Mouse (Mus musculus) MEL (cell line): ENCODE data around the gene A130010J15Rik. TPM values are rescaled to one million over a fixed set of nuclear protein-coding genes. Genes with fewer than 3 reads are reported as not detected.

ENCODE experiments used
- DNase-seq: peaks from one replicate; pipeline ENCODE4 v3.0.0; 2011; ENCODE audit warnings: low read depth, low spot score
- H3K27ac ChIP-seq: 2 replicates; pipeline ENCODE4 v1.5.1; 2012; ENCODE audit warnings: low read depth, mild to moderate bottlenecking, control low read depth, low read length, moderate library complexity; ENCODE audit not compliant: control insufficient read depth
- H3K27me3 ChIP-seq, 2 experiments: fragments of 150-350 bp in 1 of 2; sonication (generic) in 1 of 2; 2 replicates each; pipeline ENCODE4 v1.6.1; 2012; ENCODE audit warnings: low read length in 2 of 2, mild to moderate bottlenecking in 2 of 2, improper control_type of control experiment in 1 of 2, moderate library complexity in 1 of 2; ENCODE audit not compliant: insufficient read depth in 2 of 2, control insufficient read depth in 1 of 2
- H3K36me3 ChIP-seq, 2 experiments: 2 replicates each; pipeline ENCODE4 v1.6.1; 2012 to 2014; ENCODE audit warnings: low read length in 2 of 2, improper control_type of control experiment in 1 of 2, inconsistent platforms in 1 of 2, mild to moderate bottlenecking in 1 of 2; ENCODE audit not compliant: insufficient read depth in 2 of 2, control insufficient read depth in 1 of 2
- H3K4me1 ChIP-seq, 2 experiments: fragments of 150-350 bp in 1 of 2; sonication (generic) in 1 of 2; 2 replicates each; pipeline ENCODE4 v1.6.1; 2012; ENCODE audit warnings: low read length in 2 of 2, improper control_type of control experiment in 1 of 2, mild to moderate bottlenecking in 1 of 2; ENCODE audit not compliant: insufficient read depth in 2 of 2, control insufficient read depth in 1 of 2
- H3K4me3 ChIP-seq, 2 experiments: fragments of 150-350 bp in 1 of 2; sonication (generic) in 1 of 2; 2 replicates each; pipeline ENCODE4 v1.5.1; 2012; ENCODE audit warnings: low read depth in 2 of 2, low read length in 2 of 2, mild to moderate bottlenecking in 2 of 2, moderate library complexity in 2 of 2, control low read depth in 1 of 2, improper control_type of control experiment in 1 of 2; ENCODE audit not compliant: control insufficient read depth in 1 of 2, insufficient read depth in 1 of 2
- H3K79me2 ChIP-seq: 2 replicates; pipeline ENCODE4 v1.6.1; 2012; ENCODE audit warnings: mild to moderate bottlenecking, low read length, moderate library complexity; ENCODE audit not compliant: control insufficient read depth, poor library complexity, insufficient read depth
- H3K9ac ChIP-seq: 2 replicates; pipeline ENCODE4 v1.6.1; 2012; ENCODE audit warnings: low read depth, mild to moderate bottlenecking, control low read depth, low read length, moderate library complexity; ENCODE audit not compliant: control insufficient read depth, poor library complexity, severe bottlenecking
- H3K9me3 ChIP-seq: fragments of 150-350 bp; sonication (generic); replicated peaks from 2 replicates; pipeline ENCODE4 v1.6.1; 2012; ENCODE audit warnings: mild to moderate bottlenecking, low read length, improper control_type of control experiment, moderate library complexity; ENCODE audit not compliant: insufficient read depth
- CTCF ChIP-seq, 3 experiments: IDR thresholded peaks in 2 of 3; conservative IDR thresholded peaks in 1 of 3; 2 replicates each; pipeline ENCODE4 v1.5.1; 2011 to 2012; ENCODE audit warnings: low read length in 3 of 3, low read depth in 2 of 3, mild to moderate bottlenecking in 2 of 3, improper control_type of control experiment in 1 of 3, inconsistent platforms in 1 of 3, mixed read lengths in 1 of 3, moderate library complexity in 1 of 3; ENCODE audit not compliant: control insufficient read depth in 1 of 3, insufficient read depth in 1 of 3, poor library complexity in 1 of 3, severe bottlenecking in 1 of 3
- ETS1 ChIP-seq: IDR thresholded peaks from 2 replicates; pipeline ENCODE4 v1.6.1; 2012; ENCODE audit warnings: low read depth, mild to moderate bottlenecking, inconsistent platforms, low read length, improper control_type of control experiment, moderate library complexity
- GATA1 ChIP-seq: IDR thresholded peaks from 2 replicates; pipeline ENCODE4 v1.6.1; 2011; ENCODE audit warnings: low read depth, low read length, improper control_type of control experiment
- HCFC1 ChIP-seq: IDR thresholded peaks from 2 replicates; pipeline ENCODE4 v1.6.1; 2012; ENCODE audit warnings: low read depth, mild to moderate bottlenecking, inconsistent platforms, low read length, improper control_type of control experiment, moderate library complexity
- JUND ChIP-seq: IDR thresholded peaks from 2 replicates; pipeline ENCODE4 v1.6.1; 2011; ENCODE audit warnings: low read depth, mild to moderate bottlenecking, improper control_type of control experiment, low read length
- MAFK ChIP-seq: IDR thresholded peaks from 2 replicates; pipeline ENCODE4 v1.6.1; 2011; ENCODE audit warnings: low read depth, mild to moderate bottlenecking, low read length, improper control_type of control experiment, borderline replicate concordance
- MAZ ChIP-seq: IDR thresholded peaks from 2 replicates; pipeline ENCODE4 v1.6.1; 2012; ENCODE audit warnings: low read depth, mild to moderate bottlenecking, inconsistent platforms, low read length, improper control_type of control experiment
- MXI1 ChIP-seq: IDR thresholded peaks from 2 replicates; pipeline ENCODE4 v1.6.1; 2011; ENCODE audit warnings: mild to moderate bottlenecking, low read depth, low read length, improper control_type of control experiment
- NRF1 ChIP-seq: IDR thresholded peaks from 2 replicates; pipeline ENCODE4 v1.6.1; 2014; ENCODE audit warnings: low read depth, mild to moderate bottlenecking, inconsistent platforms, low read length, improper control_type of control experiment, moderate library complexity; ENCODE audit not compliant: poor library complexity, insufficient read depth, severe bottlenecking
- RCOR1 ChIP-seq: IDR thresholded peaks from 2 replicates; pipeline ENCODE4 v1.6.1; 2012; ENCODE audit warnings: low read depth, mild to moderate bottlenecking, inconsistent platforms, low read length, improper control_type of control experiment
- SIN3A ChIP-seq: IDR thresholded peaks from 2 replicates; pipeline ENCODE4 v1.6.1; 2012; ENCODE audit warnings: low read length, improper control_type of control experiment, inconsistent platforms
- SMC3 ChIP-seq: IDR thresholded peaks from 2 replicates; pipeline ENCODE4 v1.6.1; 2011; ENCODE audit warnings: low read depth, low read length, improper control_type of control experiment
- TAL1 ChIP-seq: IDR thresholded peaks from 2 replicates; pipeline ENCODE4 v1.6.1; 2012; ENCODE audit warnings: mild to moderate bottlenecking, inconsistent platforms, low read length, moderate library complexity, mixed read lengths
- TBP ChIP-seq: IDR thresholded peaks from 2 replicates; pipeline ENCODE4 v1.8.0; 2011; ENCODE audit warnings: low read depth, low read length, improper control_type of control experiment
- TCF12 ChIP-seq: IDR thresholded peaks from 2 replicates; pipeline ENCODE4 v1.6.1; 2014; ENCODE audit warnings: low read depth, mild to moderate bottlenecking, inconsistent platforms, low read length, improper control_type of control experiment, moderate library complexity
- ZC3H11A ChIP-seq: IDR thresholded peaks from 2 replicates; pipeline ENCODE4 v1.6.1; 2012; ENCODE audit warnings: low read depth, mild to moderate bottlenecking, inconsistent platforms, low read length, improper control_type of control experiment
- ZMIZ1 ChIP-seq: IDR thresholded peaks from 2 replicates; pipeline ENCODE4 v1.6.1; 2012; ENCODE audit warnings: low read depth, mild to moderate bottlenecking, inconsistent platforms, low read length, improper control_type of control experiment, moderate library complexity
- ZNF384 ChIP-seq: IDR thresholded peaks from 2 replicates; pipeline ENCODE4 v1.6.1; 2012; ENCODE audit warnings: low read depth, mild to moderate bottlenecking, inconsistent platforms, low read length, improper control_type of control experiment
- polyA plus RNA-seq, 2 experiments: library from polyadenylated mRNA; stranded (reverse) in 1 of 2; unstranded in 1 of 2; fragments of >175 nt in 1 of 2; fragments of >200 nt in 1 of 2; gene quantifications; 2 replicates each; pipeline versions ENCODE4 v1.2.1 to v1.2.4; 2012; ENCODE audit warnings: low replicate concordance in 2 of 2, low read depth in 1 of 2; ENCODE audit not compliant: insufficient read length in 2 of 2, insufficient read depth in 1 of 2, missing spikeins in 1 of 2
- total RNA-seq: library from RNA; depleted of rRNA; stranded (reverse); fragments of 300-350 nt; gene quantifications from 2 replicates; pipeline ENCODE4 v1.2.3, GENCODE M21; 2012

A130010J15Rik gene
- total and polyA plus RNA-seq, 3 experiments: 5.8 to 13.2 TPM; not detected in 1

- Histone ChIP-seq H3K79me2 (peaks cover 26% of the 10 kb centered on the region), H3K4me3 (peak overlapping the region; percentile 56 to 58), H3K36me3 (peaks cover 3 to 22% of the 10 kb centered on the region in 2 experiments), H3K4me1 (peaks cover 2 to 16% of the 10 kb centered on the region in 2 experiments; a peak in 3 of 4 replicates), H3K9ac (peak overlapping the region; percentile 68), H3K9me3 (no peaks in the 10 kb centered on the region), H3K27ac (peak overlapping the region; percentile 64), H3K27me3 (no peaks in the 10 kb centered on the region)
- DNase-seq: no peak
- no peak for TF ChIP-seq ZMIZ1
- TF ChIP-seq JUND: no peak
- TF ChIP-seq ZC3H11A: no peak
- TF ChIP-seq HCFC1: 0 out of 2 replicates have a peak, but pooled peaks have one; percentile 10
Observed at GRCm38 (mm10) chr1:193130839-193131238, 37.0 kb upstream of the A130010J15Rik start.

DNA sequence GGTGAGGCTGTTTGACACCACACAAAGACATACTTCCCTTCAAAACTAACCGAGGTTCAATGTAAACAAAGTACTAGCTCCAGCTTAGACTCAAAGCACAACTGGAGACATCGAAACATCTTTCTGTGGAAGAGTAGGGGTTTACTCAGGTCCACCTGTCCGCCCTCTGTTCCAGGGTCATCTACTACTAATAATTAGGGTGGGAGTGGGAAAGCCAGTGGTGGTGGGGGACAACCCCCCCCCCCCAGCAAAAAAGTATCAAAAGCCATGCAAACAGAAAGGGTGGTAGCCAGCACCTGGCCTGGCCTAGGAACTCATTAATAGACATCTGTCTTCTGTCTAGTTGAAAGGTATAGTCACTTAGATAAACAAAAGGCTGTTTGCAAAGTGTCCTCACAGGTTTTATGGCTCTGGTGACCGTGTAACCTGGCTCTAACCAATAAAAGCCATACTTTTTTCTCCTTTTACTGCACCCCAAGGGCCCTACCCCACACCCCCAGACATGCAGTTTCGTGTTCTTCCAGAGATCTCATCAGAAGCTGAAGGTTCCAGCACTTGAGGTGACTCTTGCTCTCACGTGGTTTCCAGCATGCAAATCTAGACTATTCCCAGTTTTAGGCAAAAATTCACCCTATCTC lies 36.4 kb upstream of the A130010J15Rik start:
- Histone ChIP-seq H3K4me1 (peaks cover 2 to 16% of the 10 kb centered on the region in 2 experiments; a peak in 3 of 4 replicates), H3K4me3 (no peak overlapping the region), H3K79me2 (peaks cover 25% of the 10 kb centered on the region)
- TF ChIP-seq TCF12: no peak
- no peak for TF ChIP-seq ZNF384
- TF ChIP-seq NRF1: no peak
- TF ChIP-seq TAL1: no peak
- TF ChIP-seq ETS1: no peak
- TF ChIP-seq SIN3A: no peak
- TF ChIP-seq SMC3: no peak
- no peak for TF ChIP-seq TBP
- TF ChIP-seq RCOR1: no peak
- TF ChIP-seq MAFK: no peak
- TF ChIP-seq CTCF (IDR thresholded peaks at IDR 0.05 in 2 of 3, conservative IDR thresholded peaks at IDR 0.05 in 1 of 3; ENCODE audit: control insufficient read depth in 1 of 3, insufficient read depth in 1 of 3, low read depth in 2 of 3, low read length in 3 of 3, poor library complexity in 1 of 3, severe bottlenecking in 1 of 3): no peak
- no peak for TF ChIP-seq GATA1
- TF ChIP-seq MXI1: no peak
- TF ChIP-seq MAZ: no peak
- TF ChIP-seq, all 39 proteins: peak for 0
- Histone ChIP-seq H3K9ac (no peak overlapping the region; the same call in 1 of the 2 replicates), H3K27me3 (no peaks in the 10 kb centered on the region), H3K27ac (no peak overlapping the region), H3K36me3 (peaks cover 2 to 21% of the 10 kb centered on the region in 2 experiments), H3K9me3 (no peaks in the 10 kb centered on the region)
- DNase-seq: no peak
